Mouse (Mus musculus): Measurements from ENCODE around the gene Tmigd3.

DNA sequence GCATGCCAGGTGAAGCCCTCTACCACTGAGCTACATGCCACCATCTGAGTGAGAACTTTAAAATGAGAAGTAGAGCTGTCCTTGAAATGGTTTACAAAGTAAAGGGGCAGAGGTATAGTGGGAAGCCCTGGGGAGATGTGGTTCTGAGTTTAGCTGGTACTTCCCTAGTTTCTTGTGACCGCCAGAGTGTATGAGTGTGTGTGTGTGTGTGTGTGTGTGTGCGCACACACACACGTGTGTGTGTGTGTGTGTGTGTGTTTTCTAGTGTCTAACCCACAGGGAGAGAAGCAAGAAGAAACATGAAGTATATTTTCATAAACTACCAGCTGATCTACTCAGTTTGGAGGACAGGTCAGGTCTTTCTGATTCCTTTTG lies 57.5 kb downstream of the Tmigd3 start:
- no peak for TF ChIP-seq CTCF (IDR thresholded peaks at IDR 0.05; ENCODE audit: extremely low read depth, insufficient read depth, low read length)
- TF ChIP-seq POLR2A (IDR thresholded peaks at IDR 0.05; ENCODE audit: extremely low read depth, insufficient read depth, low read length) = no peak
